Mouse (Mus musculus) neural tube, embryonic 14.5 days (tissue): ENCODE results near the gene Krtap5-4. TPM values are rescaled to one million over a fixed set of nuclear protein-coding genes. Genes with fewer than 3 reads are reported as not detected.
A peak's percentile ranks its signal among the peaks of the same experiment; 100 is the strongest.
"Not testable (repeated sequence)": the region's sequence is repeated elsewhere in the genome, so short reads cannot be mapped to it uniquely, and the experiment has no call there.

ENCODE experiments used
- ATAC-seq: fragments of 200-750 bp; cut with Nextera tagmentation; 2 replicates; pipeline ENCODE4 v1.8.0; 2017; ENCODE audit warnings: low read depth, mild to moderate bottlenecking, moderate TSS enrichment, moderate library complexity
- H3K27ac ChIP-seq: fragments of 300-500 bp; sonication (generic); 2 replicates; pipeline ENCODE4 v1.5.1; 2014; ENCODE audit warnings: low read depth, mild to moderate bottlenecking, control low read depth, low read length, moderate library complexity, mixed read lengths
- H3K27me3 ChIP-seq: fragments of 300-500 bp; sonication (generic); 2 replicates; pipeline ENCODE4 v1.6.1; 2014; ENCODE audit warnings: low read length; ENCODE audit not compliant: control insufficient read depth, insufficient read depth
- H3K36me3 ChIP-seq: fragments of 300-500 bp; sonication (generic); 2 replicates; pipeline ENCODE4 v1.6.1; 2014; ENCODE audit warnings: low read length, mixed read lengths; ENCODE audit not compliant: control insufficient read depth, insufficient read depth
- H3K4me1 ChIP-seq: fragments of 300-500 bp; sonication (generic); 2 replicates; pipeline ENCODE4 v1.6.1; 2014; ENCODE audit warnings: low read length; ENCODE audit not compliant: control insufficient read depth, insufficient read depth
- H3K4me2 ChIP-seq: fragments of 300-500 bp; sonication (generic); 2 replicates; pipeline ENCODE4 v1.6.1; 2014; ENCODE audit warnings: mild to moderate bottlenecking, low read depth, low read length, control low read depth
- H3K4me3 ChIP-seq: fragments of 300-500 bp; sonication (generic); 2 replicates; pipeline ENCODE4 v1.5.1; 2014; ENCODE audit warnings: low read depth, low read length, control low read depth, mixed read lengths
- H3K9ac ChIP-seq: fragments of 300-500 bp; sonication (generic); replicated peaks from 2 replicates; pipeline ENCODE4 v1.6.1; 2014; ENCODE audit warnings: low read depth, mild to moderate bottlenecking, control low read depth, low read length, mixed read lengths
- H3K9me3 ChIP-seq: fragments of 300-500 bp; sonication (generic); 2 replicates; pipeline ENCODE4 v1.6.1; 2016; ENCODE audit warnings: low read length; ENCODE audit not compliant: control insufficient read depth
- WGBS: fragments of 180-500 bp; shearing (Covaris S2); extraction: QIAGEN DNeasy Blood & Tissue Kit; methylation state at CpG from one replicate; pipeline ENCODE4 v1.1.7; 2014; 5-methylcytosine and 5-hydroxymethylcytosine counted together
- polyA plus RNA-seq: library from polyadenylated mRNA; unstranded; fragments of >200 nt; fragmentation: Nextera tagmentation; extraction: Ambion mirVana; gene quantifications from 2 replicates; pipeline ENCODE4 v1.2.1, GENCODE M21; 2014

The Krtap5-4 gene
- polyA plus RNA-seq, 1 experiment from 2014 or later = not detected

DNA sequence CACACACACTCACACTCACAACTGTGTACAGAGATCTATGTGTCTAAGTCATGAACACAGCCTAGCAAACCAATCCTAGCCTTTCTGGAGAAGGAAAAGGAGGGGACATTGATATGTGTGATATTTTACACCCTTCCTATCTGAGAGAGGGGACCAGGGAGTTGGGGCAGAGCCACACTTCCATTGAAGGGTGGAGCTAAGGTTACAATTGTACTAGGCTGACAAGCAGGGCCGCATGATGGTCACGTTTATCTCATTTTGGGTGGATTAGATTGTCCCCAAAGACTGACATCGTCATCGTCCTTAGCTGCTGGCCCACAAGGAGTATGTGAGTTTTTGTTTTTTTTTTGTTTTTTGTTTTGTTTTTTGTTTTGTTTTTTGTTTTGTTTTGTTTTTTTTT, 27.9 kb downstream of the Krtap5-4 start:
- Histone ChIP-seq H3K4me1 (no peaks in the 10 kb centered on the region), H3K4me2 (no peak overlapping the region), H3K27me3 (no peaks in the 10 kb centered on the region), H3K27ac (no peak overlapping the region), H3K9ac (no peak overlapping the region), H3K4me3 (no peak overlapping the region), H3K36me3 (no peaks in the 10 kb centered on the region), H3K9me3 (no peaks in the 10 kb centered on the region)
- ATAC-seq = no peak
- 88% methylated on average over 4 of the region's 4 CpGs for WGBS

DNA sequence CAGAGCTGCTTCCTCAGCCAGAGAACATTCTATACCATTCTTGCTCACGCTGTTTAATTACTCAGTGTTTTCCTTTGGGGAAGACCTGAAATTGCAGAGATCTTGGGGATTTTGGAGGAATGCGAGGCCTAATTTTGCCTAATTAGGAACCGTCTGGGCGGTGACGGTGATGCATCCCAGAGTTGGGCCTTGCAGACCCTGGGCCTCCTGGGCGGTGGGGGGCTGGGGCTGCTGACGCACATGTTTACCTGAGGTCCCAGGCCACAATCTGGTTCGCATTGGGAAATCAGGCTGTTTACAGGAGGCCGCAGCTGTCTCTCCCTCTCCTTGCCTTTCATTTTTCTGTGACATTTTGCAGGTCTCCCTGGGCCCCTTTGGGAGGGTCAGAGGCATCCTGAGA, 29.4 kb downstream of the Krtap5-4 start:
- H3K27ac ChIP-seq, H3K9me3 ChIP-seq, H3K27me3 ChIP-seq, ATAC-seq, H3K4me2 ChIP-seq, H3K4me1 ChIP-seq, H3K9ac ChIP-seq, H3K36me3 ChIP-seq, H3K4me3 ChIP-seq: not testable (repeated sequence)
- WGBS = 81% methylated on average over 2 of the region's 9 CpGs

DNA sequence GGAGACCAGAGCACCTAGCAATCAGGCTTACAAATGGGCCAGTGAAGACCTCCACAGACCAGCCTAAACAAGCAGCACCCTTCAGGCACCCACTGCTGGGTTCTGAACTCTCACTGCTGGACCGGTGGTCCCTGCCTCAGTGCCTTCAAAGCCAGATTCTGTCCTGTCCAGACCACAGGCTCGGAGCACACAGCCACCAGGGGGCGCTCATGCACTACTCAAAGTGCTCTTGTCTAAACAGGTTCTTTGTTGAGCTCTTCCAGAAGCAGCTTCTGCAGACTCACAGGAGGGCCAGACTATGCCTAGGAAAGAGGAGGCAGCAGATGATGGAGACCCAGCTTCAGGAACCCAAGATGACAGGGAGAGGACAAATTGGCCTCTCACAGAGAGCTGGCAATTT, 30.9 kb downstream of the Krtap5-4 start:
- H3K4me3 ChIP-seq = no peak overlapping the region
- no peak overlapping the region for H3K27ac ChIP-seq
- ATAC-seq = peak; percentile 81
- H3K36me3 ChIP-seq = no peaks in the 10 kb centered on the region
- no peaks in the 10 kb centered on the region for H3K9me3 ChIP-seq
- no peaks in the 10 kb centered on the region for H3K4me1 ChIP-seq
- H3K27me3 ChIP-seq = no peaks in the 10 kb centered on the region
- 2% methylated on average over 3 of the region's 3 CpGs for WGBS
- no peak overlapping the region for H3K4me2 ChIP-seq
- H3K9ac ChIP-seq = no peak overlapping the region

DNA sequence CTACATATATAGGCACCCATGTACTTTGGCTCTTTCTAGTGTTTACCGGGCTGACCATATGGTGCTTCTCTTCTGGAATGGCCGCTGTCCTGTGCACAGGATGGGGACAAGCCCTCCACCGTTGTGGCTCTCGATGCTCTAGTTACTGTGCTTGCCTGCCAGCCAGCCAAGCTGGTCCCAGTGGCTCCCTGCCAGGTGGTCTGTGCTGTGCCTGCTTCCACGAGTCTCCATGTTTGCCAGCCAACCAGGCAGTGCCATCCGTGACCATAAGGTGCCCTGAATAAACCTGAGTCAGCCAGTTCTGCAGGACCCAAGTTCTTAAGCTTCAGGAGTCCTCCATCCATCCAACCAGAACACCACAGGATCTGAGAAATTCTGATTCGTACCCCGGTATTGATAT, 31.8 kb downstream of the Krtap5-4 start:
- Histone ChIP-seq H3K36me3 (no peaks in the 10 kb centered on the region), H3K4me1 (no peaks in the 10 kb centered on the region), H3K9ac (no peak overlapping the region), H3K4me3 (no peak overlapping the region), H3K4me2 (no peak overlapping the region), H3K9me3 (no peaks in the 10 kb centered on the region), H3K27ac (no peak overlapping the region), H3K27me3 (no peaks in the 10 kb centered on the region)
- no peak; the same call in 1 of the 2 replicates for ATAC-seq
- 82% methylated on average over 8 of the region's 8 CpGs for WGBS

DNA sequence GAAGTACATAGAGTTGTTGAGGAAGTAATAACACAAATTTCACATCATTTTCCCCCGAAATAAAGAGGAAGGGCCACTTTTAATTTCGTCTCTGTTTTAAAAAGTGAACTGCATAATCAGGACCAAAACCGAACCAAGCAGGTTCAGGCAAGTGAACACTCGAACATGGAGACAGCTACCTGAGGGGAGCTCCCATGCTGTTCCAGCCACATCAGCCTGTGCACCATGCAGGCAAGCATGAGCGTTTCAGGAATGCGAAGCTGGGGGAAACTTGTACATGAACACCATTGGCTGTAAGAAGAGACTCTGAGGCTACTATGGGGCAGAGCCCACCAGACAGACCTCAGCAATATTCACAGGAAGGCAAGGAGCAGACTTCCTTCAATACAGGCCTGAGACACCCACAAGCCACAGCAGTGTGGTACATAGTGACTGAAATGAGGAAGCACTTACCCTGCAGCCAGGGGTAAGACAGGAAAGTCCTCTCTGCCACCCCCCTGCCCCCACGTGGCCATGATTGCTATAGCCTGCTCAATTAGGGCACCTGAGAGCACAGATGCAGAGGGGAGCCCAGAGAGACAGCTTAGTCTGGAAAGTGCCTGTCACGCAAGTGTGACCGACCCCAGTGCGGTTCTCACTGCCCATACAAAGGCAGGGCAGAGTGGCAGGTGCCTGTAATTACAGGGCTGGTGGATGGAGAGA, 37.1 kb downstream of the Krtap5-4 start:
- Histone ChIP-seq H3K9ac (no peak overlapping the region), H3K4me2 (no peak overlapping the region), H3K4me3 (no peak overlapping the region), H3K4me1 (no peaks in the 10 kb centered on the region), H3K9me3 (no peaks in the 10 kb centered on the region), H3K27ac (no peak overlapping the region), H3K27me3 (no peaks in the 10 kb centered on the region), H3K36me3 (no peaks in the 10 kb centered on the region)
- WGBS = 59% methylated on average over 10 of the region's 10 CpGs
- ATAC-seq = peak; percentile 34; the same call in 1 of the 2 replicates

DNA sequence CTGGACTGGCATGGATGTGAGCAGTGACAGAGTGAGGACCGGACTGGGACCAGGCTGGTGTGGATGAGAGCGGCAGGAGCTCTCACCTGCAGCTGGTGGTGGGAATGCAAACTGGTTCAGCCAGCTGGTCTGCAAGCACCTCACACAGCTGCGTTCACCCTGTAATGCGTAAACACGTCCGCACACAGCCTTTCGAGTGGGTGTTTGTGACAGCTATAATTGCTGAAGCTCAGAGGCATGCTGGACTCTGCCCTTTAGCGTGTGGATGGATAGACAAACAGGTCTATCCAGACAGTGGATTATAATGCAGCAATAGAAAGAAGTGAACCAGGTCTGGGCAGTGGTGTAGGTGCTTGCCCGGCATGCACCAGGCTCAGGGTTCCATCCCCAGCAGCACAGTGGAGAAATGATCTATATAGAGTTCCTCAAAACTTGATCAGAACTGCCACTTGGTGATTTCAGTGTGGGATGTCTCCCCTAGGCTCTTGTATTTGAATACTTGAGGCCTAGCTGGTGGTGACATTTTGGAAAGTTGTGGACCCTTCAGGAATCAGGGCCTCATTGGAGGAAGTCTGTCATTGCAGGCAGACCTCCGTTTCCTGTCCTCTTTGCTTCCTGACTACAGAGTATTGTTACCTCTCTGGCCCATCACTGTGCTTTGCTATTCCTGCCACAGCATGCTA, 38.4 kb downstream of the Krtap5-4 start:
- no peak overlapping the region for H3K9ac ChIP-seq
- no peak overlapping the region for H3K4me2 ChIP-seq
- ATAC-seq = no peak
- H3K4me3 ChIP-seq = no peak overlapping the region
- H3K9me3 ChIP-seq = no peaks in the 10 kb centered on the region
- no peak overlapping the region for H3K27ac ChIP-seq
- no peaks in the 10 kb centered on the region for H3K27me3 ChIP-seq
- 78% methylated on average over 10 of the region's 10 CpGs for WGBS
- no peaks in the 10 kb centered on the region for H3K4me1 ChIP-seq
- no peaks in the 10 kb centered on the region for H3K36me3 ChIP-seq

DNA sequence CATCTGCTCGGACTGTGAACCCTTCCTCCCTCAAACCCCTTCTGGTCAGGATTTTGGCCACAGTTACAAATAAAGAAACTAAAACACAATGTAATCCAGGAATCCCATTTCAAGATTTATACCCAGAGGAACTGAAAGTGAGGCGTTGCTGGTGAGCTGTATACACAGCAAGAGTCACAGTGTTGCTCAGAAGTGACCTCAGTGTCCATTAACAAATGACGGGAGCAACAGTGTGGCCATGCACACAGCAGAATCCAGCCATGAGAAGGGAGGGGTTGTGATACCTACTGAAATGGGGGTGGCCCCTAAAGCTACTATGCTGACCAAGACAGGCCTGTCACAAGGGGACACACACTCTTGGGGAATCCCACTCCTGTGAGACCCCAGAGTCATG, 38.9 kb downstream of the Krtap5-4 start:
- Histone ChIP-seq H3K27ac (no peak overlapping the region), H3K36me3 (no peaks in the 10 kb centered on the region), H3K4me2 (no peak overlapping the region), H3K9me3 (no peaks in the 10 kb centered on the region), H3K4me3 (no peak overlapping the region), H3K4me1 (no peaks in the 10 kb centered on the region), H3K9ac (no peak overlapping the region), H3K27me3 (no peaks in the 10 kb centered on the region)
- no peak for ATAC-seq
- WGBS = 78% methylated on average over 3 of the region's 3 CpGs

DNA sequence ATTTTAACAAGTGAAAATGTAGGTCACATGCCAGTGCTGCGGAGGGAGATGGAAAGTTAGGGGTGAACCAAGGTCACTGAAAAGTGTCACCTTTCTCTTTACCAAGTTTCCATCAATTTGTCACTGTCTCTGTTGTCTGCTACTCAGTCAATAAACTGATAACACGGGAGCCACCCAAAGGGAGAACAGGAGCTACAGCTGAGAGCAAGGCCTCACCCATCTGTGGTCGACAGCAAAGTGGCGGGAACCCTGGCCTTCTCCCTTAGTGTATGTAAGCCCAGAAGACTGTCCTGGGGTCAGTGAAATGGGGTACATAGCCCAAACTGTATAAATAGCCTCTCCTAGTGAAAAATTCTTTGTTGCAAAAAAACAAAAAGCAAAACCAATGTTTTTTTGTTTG, 44.2 kb downstream of the Krtap5-4 start:
- H3K9ac ChIP-seq = no peak overlapping the region
- H3K4me1 ChIP-seq = no peaks in the 10 kb centered on the region
- ATAC-seq = no peak
- no peak overlapping the region for H3K4me3 ChIP-seq
- WGBS = 80% methylated on average over 4 of the region's 4 CpGs
- H3K9me3 ChIP-seq = no peaks in the 10 kb centered on the region
- H3K36me3 ChIP-seq = no peaks in the 10 kb centered on the region
- H3K27me3 ChIP-seq = no peaks in the 10 kb centered on the region
- H3K27ac ChIP-seq = no peak overlapping the region
- H3K4me2 ChIP-seq = no peak overlapping the region

DNA sequence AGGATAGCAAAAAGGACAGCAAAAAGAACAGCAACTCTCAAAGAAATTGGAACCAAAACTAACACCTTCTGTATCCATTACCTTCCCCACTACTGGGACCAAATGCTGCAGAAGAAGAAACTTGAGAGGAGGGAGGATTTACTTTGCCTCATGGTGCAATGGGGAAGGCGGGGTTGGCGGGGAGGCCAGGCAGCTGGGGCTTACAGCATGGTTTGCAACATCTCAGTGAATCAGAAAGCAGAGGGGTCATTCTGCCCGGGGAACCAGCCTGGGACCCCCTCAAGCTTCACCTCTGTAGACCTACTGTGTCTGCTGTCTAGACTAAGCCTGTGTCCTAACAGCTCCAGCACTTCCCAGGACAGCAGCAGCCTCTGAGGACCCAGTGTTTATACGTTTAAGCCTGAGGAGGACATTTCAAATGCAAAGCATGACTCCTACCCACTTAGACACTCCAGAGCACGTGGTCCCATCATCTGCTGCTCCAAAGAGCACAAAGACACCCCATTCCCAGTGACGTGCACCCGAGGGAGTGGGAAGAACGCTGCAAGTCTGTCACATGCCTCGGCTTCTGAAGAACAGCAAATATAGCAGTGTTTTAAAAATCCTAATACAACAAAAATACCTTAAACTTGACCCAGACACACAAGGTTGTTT, 46.1 kb downstream of the Krtap5-4 start:
- WGBS = 22% methylated on average over 9 of the region's 9 CpGs

More for the DNA sequence above, 46.1 kb downstream of the Krtap5-4 start:
- H3K9me3 ChIP-seq = no peaks in the 10 kb centered on the region
- no peaks in the 10 kb centered on the region for H3K36me3 ChIP-seq
- no peak overlapping the region for H3K4me2 ChIP-seq
- H3K4me1 ChIP-seq = no peaks in the 10 kb centered on the region
- no peaks in the 10 kb centered on the region for H3K27me3 ChIP-seq
- no peak overlapping the region for H3K27ac ChIP-seq
- no peak for ATAC-seq
- H3K4me3 ChIP-seq = no peak overlapping the region
- H3K9ac ChIP-seq = no peak overlapping the region
